Mouse (Mus musculus) midbrain, embryonic 12.5 days (tissue): ENCODE measurements around the gene Mdc1. TPM values are rescaled to one million over a fixed set of nuclear protein-coding genes. Genes with fewer than 3 reads are reported as not detected.
A peak's percentile ranks its signal among the peaks of the same experiment; 100 is the strongest.

ENCODE experiments used
- ATAC-seq: fragments of 200-750 bp; cut with Nextera tagmentation; 2 replicates; pipeline ENCODE4 v1.8.0; 2017; ENCODE audit warnings: low read depth, moderate TSS enrichment, moderate library complexity; ENCODE audit not compliant: low FRiP score
- H3K27ac ChIP-seq: fragments of 300-500 bp; sonication (generic); replicated peaks from 2 replicates; pipeline ENCODE4 v1.5.1; 2016; ENCODE audit warnings: mild to moderate bottlenecking
- H3K27me3 ChIP-seq: fragments of 300-500 bp; sonication (generic); 2 replicates; pipeline ENCODE4 v1.6.1; 2016; ENCODE audit warnings: mild to moderate bottlenecking
- H3K36me3 ChIP-seq: fragments of 300-500 bp; sonication (generic); 2 replicates; pipeline ENCODE4 v1.6.1; 2016
- H3K4me1 ChIP-seq: fragments of 300-500 bp; sonication (generic); 2 replicates; pipeline ENCODE4 v1.6.1; 2016
- H3K4me2 ChIP-seq: fragments of 300-500 bp; sonication (generic); replicated peaks from 2 replicates; pipeline ENCODE4 v1.6.1; 2016; ENCODE audit warnings: mild to moderate bottlenecking, moderate library complexity
- H3K4me3 ChIP-seq: fragments of 300-500 bp; sonication (generic); 2 replicates; pipeline ENCODE4 v1.5.1; 2016; ENCODE audit warnings: mild to moderate bottlenecking
- H3K9ac ChIP-seq: fragments of 300-500 bp; sonication (generic); replicated peaks from 2 replicates; pipeline ENCODE4 v1.6.1; 2016; ENCODE audit warnings: mild to moderate bottlenecking, moderate library complexity
- H3K9me3 ChIP-seq: fragments of 300-500 bp; sonication (generic); 2 replicates; pipeline ENCODE4 v1.6.1; 2016; ENCODE audit warnings: mild to moderate bottlenecking
- WGBS: fragments of 180-500 bp; shearing (Covaris S2); methylation state at CpG from one replicate; pipeline ENCODE4 v1.1.7; 2016; 5-methylcytosine and 5-hydroxymethylcytosine counted together
- polyA plus RNA-seq: library from polyadenylated mRNA; unstranded; fragments of >200 nt; fragmentation: Nextera tagmentation; extraction: Ambion mirVana; gene quantifications from 2 replicates; pipeline ENCODE4 v1.2.1, GENCODE M21; 2016

Mdc1 gene
- polyA plus RNA-seq, 1 experiment from 2014 or later = 20.3 TPM

- Histone ChIP-seq H3K27me3 (peaks cover 28% of the 10 kb centered on the region), H3K4me3 (peak overlapping the region; percentile 72), H3K9me3 (no peaks in the 10 kb centered on the region), H3K4me2 (peak overlapping the region; percentile 87; the same call in 1 of the 2 replicates), H3K9ac (peak overlapping the region; percentile 69; the same call in 1 of the 2 replicates), H3K36me3 (peaks cover 36% of the 10 kb centered on the region), H3K4me1 (peaks cover 32% of the 10 kb centered on the region), H3K27ac (no peak overlapping the region)
- no peak for ATAC-seq
- WGBS = 65% methylated on average over 7 of the region's 7 CpGs
Observed at GRCm38 (mm10) chr17:35824402-35824801, 16.9 kb upstream of the Mdc1 start.

GRCm38 (mm10) chr17:35825109-35825850 lies 16.0 kb upstream of the Mdc1 start:
- 92% methylated on average over 13 of the region's 13 CpGs for WGBS
- no peak for ATAC-seq
- Histone ChIP-seq H3K9ac (no peak overlapping the region), H3K4me1 (peaks cover 40% of the 10 kb centered on the region), H3K27ac (no peak overlapping the region), H3K27me3 (peaks cover 21% of the 10 kb centered on the region), H3K36me3 (peaks cover 38% of the 10 kb centered on the region), H3K9me3 (no peaks in the 10 kb centered on the region), H3K4me3 (no peak overlapping the region), H3K4me2 (no peak overlapping the region)

GRCm38 (mm10) chr17:35829737-35830136 lies 11.6 kb upstream of the Mdc1 start:
- no peak overlapping the region for H3K4me3 ChIP-seq
- H3K27ac ChIP-seq = no peak overlapping the region
- H3K36me3 ChIP-seq = peaks cover 68% of the 10 kb centered on the region
- H3K4me2 ChIP-seq = peak overlapping the region; percentile 16; the same call in 1 of the 2 replicates
- no peaks in the 10 kb centered on the region for H3K9me3 ChIP-seq
- H3K27me3 ChIP-seq = no peaks in the 10 kb centered on the region
- peak; percentile 75 for ATAC-seq
- H3K9ac ChIP-seq = no peak overlapping the region
- WGBS = 2% methylated on average over 21 of the region's 21 CpGs
- peaks cover 26% of the 10 kb centered on the region for H3K4me1 ChIP-seq

- Histone ChIP-seq H3K9ac (no peak overlapping the region), H3K36me3 (peaks cover 62% of the 10 kb centered on the region), H3K4me3 (no peak overlapping the region), H3K9me3 (no peaks in the 10 kb centered on the region), H3K27ac (peak overlapping the region; percentile 10; the same call in 1 of the 2 replicates), H3K4me2 (no peak overlapping the region), H3K27me3 (no peaks in the 10 kb centered on the region), H3K4me1 (peaks cover 43% of the 10 kb centered on the region)
- WGBS = 73% methylated on average over 8 of the region's 8 CpGs
- ATAC-seq = no peak
Observed at GRCm38 (mm10) chr17:35832400-35833238, 8.7 kb upstream of the Mdc1 start.

- Histone ChIP-seq H3K27ac (no peak overlapping the region; the same call in none of the 2 replicates), H3K36me3 (peaks cover 56% of the 10 kb centered on the region), H3K9ac (no peak overlapping the region), H3K4me3 (no peak overlapping the region), H3K4me2 (no peak overlapping the region), H3K4me1 (peaks cover 43% of the 10 kb centered on the region), H3K27me3 (no peaks in the 10 kb centered on the region), H3K9me3 (no peaks in the 10 kb centered on the region)
- 31% methylated on average over 5 of the region's 5 CpGs for WGBS
- no peak for ATAC-seq
Observed at GRCm38 (mm10) chr17:35833239-35833751, 8.0 kb upstream of the Mdc1 start.

- Histone ChIP-seq H3K4me2 (peak overlapping the region; percentile 89), H3K4me1 (peaks cover 43% of the 10 kb centered on the region), H3K9ac (peak overlapping the region; percentile 31; the same call in 1 of the 2 replicates), H3K27ac (no peak overlapping the region), H3K27me3 (no peaks in the 10 kb centered on the region), H3K4me3 (peak overlapping the region; percentile 89; the same call in 1 of the 2 replicates), H3K9me3 (no peaks in the 10 kb centered on the region), H3K36me3 (peaks cover 54% of the 10 kb centered on the region)
- ATAC-seq = no peak
- 63% methylated on average over 5 of the region's 5 CpGs for WGBS
Observed at GRCm38 (mm10) chr17:35833894-35834293, 7.4 kb upstream of the Mdc1 start.

- Histone ChIP-seq H3K9ac (peak overlapping the region; percentile 99), H3K4me1 (peaks cover 44% of the 10 kb centered on the region), H3K4me2 (peak overlapping the region; percentile 89), H3K27me3 (no peaks in the 10 kb centered on the region), H3K36me3 (peaks cover 54% of the 10 kb centered on the region), H3K27ac (peak overlapping the region; percentile 32; the same call in 1 of the 2 replicates), H3K9me3 (no peaks in the 10 kb centered on the region), H3K4me3 (peak overlapping the region; percentile 89)
- 80% methylated on average over 26 of the region's 26 CpGs for WGBS
- no peak for ATAC-seq
Observed at GRCm38 (mm10) chr17:35834696-35835422, 6.5 kb upstream of the Mdc1 start.

GRCm38 (mm10) chr17:35835424-35836140 lies 5.7 kb upstream of the Mdc1 start:
- H3K4me3 ChIP-seq = peak overlapping the region; percentile 89
- no peaks in the 10 kb centered on the region for H3K27me3 ChIP-seq
- H3K9me3 ChIP-seq = no peaks in the 10 kb centered on the region
- H3K36me3 ChIP-seq = peaks cover 48% of the 10 kb centered on the region
- H3K4me1 ChIP-seq = peaks cover 37% of the 10 kb centered on the region
- ATAC-seq = no peak
- peak overlapping the region; percentile 42 for H3K27ac ChIP-seq
- H3K9ac ChIP-seq = peak overlapping the region; percentile 99
- peak overlapping the region; percentile 89 for H3K4me2 ChIP-seq
- WGBS = 79% methylated on average over 26 of the region's 26 CpGs

GRCm38 (mm10) chr17:35836178-35836965 lies 4.9 kb upstream of the Mdc1 start:
- ATAC-seq = no peak
- peak overlapping the region; percentile 99 for H3K9ac ChIP-seq
- 8% methylated on average over 24 of the region's 24 CpGs for WGBS
- peak overlapping the region; percentile 89 for H3K4me2 ChIP-seq
- H3K27me3 ChIP-seq = no peaks in the 10 kb centered on the region
- H3K4me3 ChIP-seq = peak overlapping the region; percentile 89
- H3K4me1 ChIP-seq = peaks cover 35% of the 10 kb centered on the region
- H3K36me3 ChIP-seq = peaks cover 48% of the 10 kb centered on the region
- peak overlapping the region; percentile 99 for H3K27ac ChIP-seq
- H3K9me3 ChIP-seq = no peaks in the 10 kb centered on the region

GRCm38 (mm10) chr17:35836991-35837422 lies 4.3 kb upstream of the Mdc1 start:
- Histone ChIP-seq H3K4me2 (peak overlapping the region; percentile 89), H3K9ac (peak overlapping the region; percentile 99), H3K27me3 (no peaks in the 10 kb centered on the region), H3K27ac (peak overlapping the region; percentile 99), H3K4me3 (peak overlapping the region; percentile 89), H3K4me1 (peaks cover 38% of the 10 kb centered on the region), H3K36me3 (peaks cover 45% of the 10 kb centered on the region), H3K9me3 (no peaks in the 10 kb centered on the region)
- 0% methylated on average over 25 of the region's 25 CpGs for WGBS
- peak; percentile 17; the same call in 1 of the 2 replicates for ATAC-seq
